Mouse (Mus musculus) brain, embryonic 14.5 days (tissue): ENCODE results near the gene Ccdc88a.

Source experiments
- CTCF ChIP-seq: fragments of 200-500 bp; IDR thresholded peaks from 2 replicates; pipeline ENCODE4 v1.5.1; 2012; ENCODE audit warnings: inconsistent platforms, mild to moderate bottlenecking, moderate library complexity, borderline replicate concordance; ENCODE audit not compliant: insufficient read depth, insufficient read length; ENCODE audit errors: extremely low read depth
- POLR2A ChIP-seq: fragments of 200-500 bp; IDR thresholded peaks from 2 replicates; pipeline ENCODE4 v1.6.1; 2012; ENCODE audit warnings: mild to moderate bottlenecking, inconsistent platforms, borderline replicate concordance; ENCODE audit not compliant: poor library complexity, insufficient read depth, insufficient read length, severe bottlenecking; ENCODE audit errors: extremely low read depth

DNA sequence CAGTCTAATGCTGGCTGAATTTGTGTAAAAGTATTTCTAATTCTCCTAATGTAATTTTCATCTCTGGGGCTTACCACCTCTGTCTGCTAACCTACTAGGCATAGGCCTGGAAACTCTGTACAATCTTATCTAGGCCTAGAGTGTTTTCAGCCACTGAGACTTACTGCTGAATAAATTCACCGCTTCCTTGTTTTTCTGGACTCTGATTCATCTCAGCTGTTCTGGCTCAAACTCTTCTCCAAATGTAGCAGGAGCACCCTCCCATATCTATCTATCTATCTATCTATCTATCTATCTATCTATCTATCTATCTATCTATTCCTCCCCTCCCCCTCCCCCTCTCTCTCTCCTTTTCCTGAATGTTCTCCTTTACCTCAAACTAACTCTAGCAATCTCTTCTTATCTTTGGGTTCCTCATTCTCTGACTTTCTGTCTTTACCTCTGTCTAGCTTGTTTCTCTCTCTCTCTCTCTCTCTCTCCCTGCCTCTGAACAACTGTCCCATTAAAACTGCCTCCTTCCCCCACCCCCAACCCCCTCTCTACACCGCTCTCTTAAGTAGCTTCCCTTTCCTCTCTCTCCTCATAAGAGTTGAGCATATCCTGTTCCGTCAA, 21.8 kb downstream of the Ccdc88a start:
- TF ChIP-seq POLR2A = no peak
- TF ChIP-seq CTCF = no peak
